Mouse (Mus musculus) frontal cortex, postnatal 25 days (tissue): ENCODE results near the gene Ppm1j.

Experiments
- DNase-seq, 2 experiments: peaks; one replicate each; pipeline ENCODE4 v3.0.0; 2022; ENCODE audit warnings: low spot score in 2 of 2

Gene Ppm1j

DNA sequence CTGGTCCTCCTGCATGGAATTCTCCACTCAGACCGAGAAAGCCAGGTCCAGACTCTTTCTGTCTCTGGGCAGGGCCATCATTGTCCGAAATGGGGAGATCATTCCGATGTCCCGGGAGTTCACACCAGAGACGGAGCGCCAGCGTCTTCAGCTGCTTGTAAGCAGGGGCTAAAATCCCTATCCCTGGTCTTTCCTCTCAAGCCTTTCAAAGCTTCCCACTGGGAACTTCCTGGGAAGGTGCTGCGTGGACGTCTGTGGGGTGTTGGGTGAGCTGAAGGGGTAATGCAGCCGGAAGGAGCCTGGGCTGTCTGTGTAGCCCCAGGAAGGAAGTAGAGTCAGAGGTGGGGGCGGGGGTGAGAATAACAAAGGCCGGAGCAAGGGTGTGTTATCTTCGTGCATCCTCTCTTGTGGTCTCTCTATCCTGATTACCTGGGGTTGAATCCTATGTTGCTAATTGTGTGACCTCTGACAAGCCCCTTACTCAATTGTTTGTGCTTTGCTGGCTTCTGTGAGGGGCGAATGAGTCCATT is 3.2 kb downstream of the Ppm1j start:
- DNase-seq, result no peak

GRCm38 (mm10) chr3:104785284-104785683 is 4.4 kb downstream of the Ppm1j start:
- no peak for DNase-seq

DNA sequence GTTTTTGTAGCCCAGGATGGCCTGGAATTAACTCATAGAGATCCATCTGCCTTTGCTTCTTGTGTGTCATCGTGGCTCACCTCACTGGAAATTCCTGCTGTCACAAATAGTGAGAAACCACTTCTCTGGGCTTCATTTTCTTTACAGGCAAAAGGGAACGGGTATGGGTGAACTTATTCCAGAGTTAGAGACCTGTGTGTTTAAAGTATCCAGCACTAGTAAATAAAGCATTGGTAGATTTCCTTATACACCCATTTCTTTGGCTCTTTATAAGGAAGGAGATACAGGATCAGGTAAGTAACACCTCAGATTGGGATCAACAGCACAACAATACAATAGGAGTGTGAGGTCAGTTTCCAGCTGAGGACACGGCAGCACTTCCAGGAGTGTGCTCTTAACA is 7.2 kb downstream of the Ppm1j start, which contains the start of gene Rhoc:
Gene Rhoc, plus strand, starts transcription at position 301 of the 400 bp plus-strand sequence.
- no peak for DNase-seq

GRCm38 (mm10) chr3:104788561-104789311 is 7.9 kb downstream of the Ppm1j start:
- peak in 1 of 2 experiments; percentile 50 for DNase-seq

GRCm38 (mm10) chr3:104789312-104789605 is 8.4 kb downstream of the Ppm1j start:
- DNase-seq, result no peak

GRCm38 (mm10) chr3:104789822-104790221 is 9.0 kb downstream of the Ppm1j start:
- no peak for DNase-seq

DNA sequence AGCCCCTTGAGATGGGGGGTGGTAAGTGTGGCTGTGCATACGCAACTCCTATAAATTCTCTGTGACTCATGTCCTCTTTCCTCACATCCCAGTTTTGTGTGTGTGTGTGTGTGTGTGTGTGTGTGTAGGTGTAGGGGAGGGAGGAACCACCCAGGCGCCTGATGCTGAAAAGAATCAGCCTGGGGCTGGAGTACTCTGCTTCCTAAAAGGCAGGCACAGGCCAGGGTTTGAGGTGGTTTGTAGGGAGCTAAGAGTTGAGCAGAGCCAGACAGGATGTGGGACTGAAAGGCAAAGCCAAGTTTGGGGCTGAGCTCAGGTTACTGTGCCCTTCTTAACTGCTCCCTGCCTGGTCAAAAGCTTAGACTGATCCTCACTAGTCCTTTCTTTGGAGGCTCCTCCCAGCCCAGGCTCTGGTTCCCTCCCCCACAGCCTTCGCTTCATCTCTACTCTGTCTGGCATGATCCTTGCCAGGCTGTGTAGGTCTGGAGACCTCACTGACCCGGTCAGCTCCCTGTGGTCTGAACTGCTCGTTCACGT is 9.6 kb downstream of the Ppm1j start:
- DNase-seq, result peak in 1 of 2 experiments; percentile 35

GRCm38 (mm10) chr3:104791017-104791416 is 10.2 kb downstream of the Ppm1j start:
- DNase-seq, result no peak

DNA sequence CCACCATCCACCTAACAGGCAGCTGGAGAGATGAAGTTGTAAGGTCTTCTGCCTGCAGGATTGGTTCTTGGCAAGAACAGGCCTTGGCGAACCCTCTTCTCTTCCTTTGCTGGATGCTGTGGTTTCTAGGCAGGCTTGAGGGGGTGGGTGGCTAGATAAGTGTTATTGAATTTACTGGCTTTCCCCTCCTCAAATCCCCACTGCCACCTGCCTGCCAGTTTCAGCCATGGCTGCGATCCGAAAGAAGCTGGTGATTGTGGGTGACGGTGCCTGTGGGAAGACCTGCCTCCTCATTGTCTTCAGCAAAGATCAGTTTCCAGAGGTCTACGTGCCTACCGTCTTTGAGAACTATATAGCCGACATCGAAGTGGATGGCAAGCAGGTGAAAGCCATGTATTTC is 10.8 kb downstream of the Ppm1j start:
- no peak for DNase-seq

- no peak for DNase-seq
These were observed 11.8 kb downstream of the Ppm1j start for GRCm38 (mm10) chr3:104792360-104793270.

DNA sequence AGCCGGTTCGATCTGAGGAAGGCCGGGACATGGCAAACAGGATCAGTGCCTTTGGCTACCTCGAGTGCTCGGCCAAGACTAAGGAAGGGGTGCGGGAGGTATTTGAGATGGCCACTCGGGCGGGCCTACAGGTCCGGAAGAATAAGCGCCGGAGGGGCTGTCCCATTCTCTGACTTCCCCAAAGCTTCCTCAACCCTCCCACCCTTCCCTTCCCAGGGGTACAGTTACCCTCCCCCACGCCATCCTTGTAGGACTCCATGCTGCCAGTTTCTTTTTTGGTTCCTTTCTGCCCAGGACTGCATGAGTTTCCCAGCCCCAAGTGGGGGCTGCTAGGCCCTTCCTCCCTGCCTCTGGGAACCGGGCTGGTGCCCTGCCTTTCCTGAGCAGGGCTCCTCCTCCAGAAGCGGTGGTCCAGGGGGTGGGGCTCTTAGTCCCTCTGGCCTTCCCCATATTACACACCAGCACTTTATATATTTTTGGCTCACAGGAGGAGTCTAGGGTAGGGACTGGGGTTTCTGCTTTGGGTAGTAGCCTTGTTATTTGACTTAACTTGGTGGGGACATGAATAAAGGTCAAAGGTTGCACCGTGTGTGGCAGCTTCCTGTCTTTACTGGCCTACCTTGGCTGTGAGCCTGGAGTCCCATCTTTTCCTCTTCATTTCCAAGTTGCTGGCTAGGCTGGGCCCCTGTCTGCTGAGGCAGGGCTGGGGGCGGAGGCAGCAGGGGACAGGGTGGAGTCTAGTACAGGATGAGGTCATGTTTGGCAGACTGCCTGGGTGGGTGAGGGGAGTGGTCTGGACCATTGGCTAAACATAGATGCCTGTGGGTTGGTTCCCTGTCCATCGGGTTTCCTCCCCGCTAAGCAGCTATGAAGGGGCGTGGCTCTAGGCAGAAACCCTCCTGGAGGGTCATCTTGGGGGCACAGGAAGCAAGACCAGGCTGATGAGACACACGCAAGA is 13.3 kb downstream of the Ppm1j start:
- peak; percentile 57 to 72 for DNase-seq

DNA sequence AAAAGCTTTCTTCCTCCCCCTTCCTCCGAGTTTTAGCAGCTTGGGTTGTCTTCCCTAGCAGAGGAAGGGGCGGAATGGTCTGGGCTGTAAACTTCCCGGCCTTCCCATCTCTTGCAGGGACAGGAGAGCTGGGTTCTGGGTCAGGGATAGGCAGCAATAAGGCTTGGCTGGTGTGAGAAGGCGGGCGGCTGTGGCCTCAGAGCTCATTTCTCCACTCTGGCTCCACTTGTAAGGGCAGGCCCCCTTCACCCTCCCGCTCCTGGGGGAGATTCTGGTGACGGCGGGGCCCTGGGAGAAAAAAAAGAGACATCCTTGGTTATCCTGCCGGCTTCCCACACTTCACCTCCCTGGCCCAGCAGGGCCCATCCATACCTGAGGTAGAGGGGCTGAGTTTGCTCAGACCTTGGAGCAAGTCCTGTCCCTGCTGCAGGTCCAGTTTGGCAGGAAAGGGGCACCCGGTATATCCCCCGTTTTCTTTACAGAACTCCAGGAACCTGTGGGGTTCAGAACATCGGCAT is 14.2 kb downstream of the Ppm1j start:
- DNase-seq, result no peak

DNA sequence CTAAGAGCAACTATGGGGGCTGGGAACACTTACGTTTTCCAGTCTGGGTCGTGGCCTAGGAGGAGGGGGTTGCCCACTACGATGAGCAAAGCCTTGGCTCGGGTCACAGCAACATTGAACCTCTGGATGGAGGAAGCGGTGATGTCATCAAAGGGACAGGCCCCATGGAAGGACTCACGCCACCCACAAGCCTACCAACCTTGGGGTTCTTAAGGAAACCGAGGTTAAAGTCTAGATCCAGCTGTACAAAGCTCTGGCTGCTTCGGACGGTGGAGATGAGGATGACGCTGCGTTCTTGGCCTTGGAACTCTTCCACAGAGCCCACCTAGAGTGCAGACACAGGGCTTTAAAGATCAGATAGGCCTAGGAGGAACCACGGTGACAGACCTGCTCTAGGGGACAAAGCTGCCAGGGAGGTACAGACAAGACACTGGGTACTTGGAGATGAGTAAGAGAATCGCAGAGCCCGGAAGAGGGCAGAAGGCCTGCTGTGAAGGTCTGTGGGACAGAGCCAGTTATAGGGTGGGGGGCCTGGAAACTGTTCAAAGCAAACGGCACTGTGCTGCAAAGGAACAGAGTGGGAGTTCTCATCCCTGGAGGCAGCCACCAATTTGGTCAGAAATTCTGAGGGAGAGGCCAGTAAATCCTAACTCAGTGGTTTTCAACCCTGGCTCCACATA is 14.9 kb downstream of the Ppm1j start:
- DNase-seq, result no peak

- no peak for DNase-seq
These were observed 15.7 kb downstream of the Ppm1j start for GRCm38 (mm10) chr3:104796430-104797082.

- no peak for DNase-seq
These were observed 19.8 kb downstream of the Ppm1j start for GRCm38 (mm10) chr3:104800681-104801080.

GRCm38 (mm10) chr3:104801481-104801880 is 20.6 kb downstream of the Ppm1j start:
- DNase-seq, result no peak

GRCm38 (mm10) chr3:104804312-104804711 is 23.5 kb downstream of the Ppm1j start:
- no peak for DNase-seq

DNA sequence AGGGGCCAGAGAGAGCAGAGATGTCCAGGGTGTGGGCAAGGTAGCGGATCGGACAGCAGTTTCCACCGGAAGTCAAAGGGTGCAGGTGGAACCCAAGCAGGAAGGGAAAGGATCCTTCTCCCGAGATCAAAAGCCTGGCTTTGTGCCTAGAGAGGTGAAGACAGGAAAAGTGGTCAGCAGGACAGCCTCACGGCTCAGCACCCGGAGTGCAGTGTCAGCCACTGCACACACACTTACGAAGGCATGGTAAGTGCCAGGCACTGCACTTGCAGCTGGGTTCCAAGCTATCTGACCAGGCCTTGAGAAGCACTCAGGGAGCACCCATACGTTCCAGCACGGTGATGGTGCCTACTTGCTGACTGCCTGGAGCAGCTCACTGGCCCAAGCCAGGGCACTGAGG is 24.7 kb downstream of the Ppm1j start:
- DNase-seq, result no peak

GRCm38 (mm10) chr3:104811752-104812151 is 30.9 kb downstream of the Ppm1j start:
- DNase-seq, result no peak

DNA sequence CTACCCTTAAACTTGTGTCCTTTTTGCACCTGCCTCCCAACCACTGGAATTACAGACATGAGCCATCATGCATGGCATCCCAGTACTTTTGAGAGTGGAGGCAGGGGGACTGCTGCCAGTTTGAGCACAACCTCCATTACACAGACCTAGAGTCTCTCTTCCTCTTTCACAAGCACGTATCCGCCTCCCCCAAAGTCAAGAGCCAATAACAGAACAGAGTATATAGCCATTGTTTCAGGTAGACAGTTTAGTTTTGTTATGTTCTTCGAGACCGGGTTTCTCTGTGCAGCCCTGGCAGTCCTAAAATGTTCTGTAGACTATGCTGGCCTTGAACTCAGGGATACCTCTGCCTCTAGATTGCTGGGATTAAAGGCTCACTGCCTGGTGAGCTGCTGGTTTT is 31.4 kb downstream of the Ppm1j start:
- DNase-seq, result no peak
